Mouse (Mus musculus) heart, embryonic 14.5 days (tissue): ENCODE measurements around the gene Efna5. TPM values are rescaled to one million over a fixed set of nuclear protein-coding genes. Genes with fewer than 3 reads are reported as not detected.

Experiments
- ATAC-seq: fragments of 200-750 bp; cut with Nextera tagmentation; 2 replicates; pipeline ENCODE4 v1.8.0; 2017; ENCODE audit warnings: low read depth, moderate TSS enrichment; ENCODE audit not compliant: insufficient number of reproducible peaks, insufficient read depth, low FRiP score
- H3K27ac ChIP-seq, 2 experiments: fragments of 200-500 bp in 1 of 2; fragments of 300-500 bp in 1 of 2; sonication (generic) in 1 of 2; replicated peaks in 1 of 2; 2 replicates each; pipeline ENCODE4 v1.5.1; 2012 to 2014; ENCODE audit warnings: low read depth in 2 of 2, low read length in 2 of 2, control low read depth in 1 of 2, mild to moderate bottlenecking in 1 of 2, mixed read lengths in 1 of 2; ENCODE audit not compliant: control insufficient read depth in 1 of 2, insufficient read depth in 1 of 2
- H3K27me3 ChIP-seq: fragments of 300-500 bp; sonication (generic); 2 replicates; pipeline ENCODE4 v1.6.1; 2014; ENCODE audit warnings: mild to moderate bottlenecking, low read length, control low read depth; ENCODE audit not compliant: control insufficient read depth, insufficient read depth
- H3K36me3 ChIP-seq: fragments of 300-500 bp; sonication (generic); 2 replicates; pipeline ENCODE4 v1.6.1; 2014; ENCODE audit warnings: mild to moderate bottlenecking, control low read depth, low read length, mixed read lengths; ENCODE audit not compliant: control insufficient read depth, insufficient read depth
- H3K4me1 ChIP-seq, 2 experiments: fragments of 200-500 bp in 1 of 2; fragments of 300-500 bp in 1 of 2; sonication (generic) in 1 of 2; 2 replicates each; pipeline ENCODE4 v1.6.1; 2012 to 2014; ENCODE audit warnings: low read length in 2 of 2, control low read depth in 1 of 2, mixed read lengths in 1 of 2; ENCODE audit not compliant: control insufficient read depth in 2 of 2, insufficient read depth in 2 of 2
- H3K4me2 ChIP-seq: fragments of 300-500 bp; sonication (generic); 2 replicates; pipeline ENCODE4 v1.6.1; 2014; ENCODE audit warnings: mild to moderate bottlenecking, low read length
- H3K4me3 ChIP-seq, 2 experiments: fragments of 200-500 bp in 1 of 2; fragments of 300-500 bp in 1 of 2; sonication (generic) in 1 of 2; 2 replicates each; pipeline ENCODE4 v1.5.1; 2012 to 2014; ENCODE audit warnings: low read length in 2 of 2, mild to moderate bottlenecking in 2 of 2, control low read depth in 1 of 2, low read depth in 1 of 2, moderate library complexity in 1 of 2; ENCODE audit not compliant: control insufficient read depth in 1 of 2, insufficient read depth in 1 of 2
- H3K9ac ChIP-seq: fragments of 300-500 bp; sonication (generic); 2 replicates; pipeline ENCODE4 v1.6.1; 2014; ENCODE audit warnings: mild to moderate bottlenecking, low read length
- H3K9me3 ChIP-seq: fragments of 300-500 bp; sonication (generic); 2 replicates; pipeline ENCODE4 v1.6.1; 2016; ENCODE audit warnings: low read length, control low read depth; ENCODE audit not compliant: control insufficient read depth
- WGBS: fragments of 180-500 bp; shearing (Covaris S2); extraction: QIAGEN DNeasy Blood & Tissue Kit; methylation state at CpG from one replicate; pipeline ENCODE4 v1.1.7; 2014; 5-methylcytosine and 5-hydroxymethylcytosine counted together
- polyA plus RNA-seq: library from polyadenylated mRNA; unstranded; fragments of >200 nt; fragmentation: Nextera tagmentation; extraction: Ambion mirVana; gene quantifications from 2 replicates; pipeline ENCODE4 v1.2.1, GENCODE M21; 2014

Efna5 gene
- polyA plus RNA-seq, 1 experiment from 2014 or later, result 26.4 TPM

DNA sequence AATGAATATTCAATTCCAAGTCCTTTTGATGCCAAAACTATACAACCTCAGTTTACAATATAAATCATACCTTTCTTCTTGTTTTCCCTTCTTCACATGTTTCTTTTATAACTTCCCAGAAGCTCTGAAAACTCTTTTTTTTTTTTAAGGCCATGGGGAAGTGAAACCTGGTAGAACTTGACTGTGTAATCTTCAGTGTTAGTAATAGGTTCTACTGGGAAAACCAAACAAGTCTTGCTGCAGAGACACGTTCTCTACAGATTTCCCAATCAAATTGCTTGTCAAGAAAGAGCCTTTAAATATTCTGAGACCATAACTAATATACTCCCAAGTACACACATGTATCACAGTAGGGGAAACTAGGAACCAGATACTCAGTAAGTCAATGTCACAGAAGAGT, 253.6 kb downstream of the Efna5 start:
- H3K9me3 ChIP-seq, result no peaks in the 10 kb centered on the region
- H3K27me3 ChIP-seq, result no peaks in the 10 kb centered on the region
- no peak overlapping the region for H3K9ac ChIP-seq
- H3K4me1 ChIP-seq, result no peaks in the 10 kb centered on the region
- no peak overlapping the region for H3K27ac ChIP-seq
- H3K4me3 ChIP-seq, result no peak overlapping the region
- WGBS, result 83% methylated on average over 1 of the region's 1 CpGs
- no peak overlapping the region for H3K4me2 ChIP-seq
- no peak for ATAC-seq
- no peaks in the 10 kb centered on the region for H3K36me3 ChIP-seq

DNA sequence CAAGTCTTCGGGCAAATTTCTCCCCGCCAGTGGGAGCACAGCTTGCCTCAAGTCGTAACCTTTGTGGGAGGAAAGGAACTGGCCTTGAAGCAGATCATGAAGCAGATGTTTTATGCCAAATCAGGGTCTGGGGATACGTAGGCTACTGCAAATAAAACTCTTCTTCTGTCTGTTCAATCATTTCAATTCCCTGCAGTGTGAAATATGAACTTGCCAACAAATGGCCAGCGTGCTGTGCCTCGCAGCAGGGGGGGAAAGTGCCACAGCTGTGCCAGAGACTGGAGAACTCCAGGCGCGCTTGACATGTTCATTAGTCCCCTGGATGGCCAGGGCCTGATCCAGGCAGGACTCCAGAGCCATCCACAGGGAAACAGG, 255.5 kb downstream of the Efna5 start:
- ATAC-seq, result no peak
- no peak overlapping the region for H3K9ac ChIP-seq
- no peaks in the 10 kb centered on the region for H3K4me1 ChIP-seq
- no peaks in the 10 kb centered on the region for H3K36me3 ChIP-seq
- no peaks in the 10 kb centered on the region for H3K9me3 ChIP-seq
- H3K4me2 ChIP-seq, result no peak overlapping the region
- H3K27me3 ChIP-seq, result no peaks in the 10 kb centered on the region
- whole genome bisulfite sequencing, result 77% methylated on average over 8 of the region's 8 CpGs
- H3K4me3 ChIP-seq, result no peak overlapping the region
- no peak overlapping the region for H3K27ac ChIP-seq

DNA sequence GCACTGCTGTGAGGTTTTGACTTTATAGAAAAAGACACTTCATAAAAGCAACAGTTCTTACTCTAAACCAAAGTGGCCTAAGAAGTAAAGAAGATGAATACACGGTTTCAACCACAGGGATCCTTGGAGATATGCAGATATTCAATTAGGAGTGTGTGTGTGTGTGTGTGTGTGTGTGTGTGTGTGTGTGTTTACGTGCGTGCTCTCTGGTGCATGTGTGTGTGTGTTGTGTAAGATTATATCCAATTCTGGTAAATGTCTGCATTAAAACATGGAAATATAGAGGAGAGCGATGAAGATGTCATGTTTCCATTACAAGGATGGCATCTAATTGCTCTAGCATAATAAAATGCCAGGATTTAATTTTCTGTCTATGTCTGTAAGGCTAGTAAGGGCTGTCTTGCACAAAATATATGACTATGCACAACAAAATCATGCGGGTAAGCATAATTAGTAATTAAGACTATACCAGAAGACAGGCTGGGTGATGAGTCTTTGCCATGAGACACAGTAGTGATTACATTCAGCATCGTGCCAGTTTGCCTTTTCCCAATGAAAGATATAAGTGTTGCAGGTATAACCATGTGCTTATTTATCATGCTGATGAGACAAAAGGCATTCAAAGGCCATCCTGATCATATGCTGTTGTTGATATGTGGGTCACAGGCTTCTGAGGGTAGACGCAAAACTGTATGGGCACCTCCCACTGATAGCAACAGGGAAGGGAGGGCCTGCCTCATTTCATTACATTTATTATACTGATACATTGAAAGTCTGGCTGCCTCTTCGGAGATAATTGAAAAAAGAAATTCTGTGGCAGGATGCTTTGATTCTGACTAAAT, 256.1 kb downstream of the Efna5 start:
- no peak overlapping the region for H3K4me3 ChIP-seq
- H3K9ac ChIP-seq, result no peak overlapping the region
- no peak overlapping the region for H3K4me2 ChIP-seq
- no peak for ATAC-seq
- 86% methylated on average over 8 of the region's 8 CpGs for WGBS
- H3K9me3 ChIP-seq, result no peaks in the 10 kb centered on the region
- no peaks in the 10 kb centered on the region for H3K4me1 ChIP-seq
- H3K27me3 ChIP-seq, result no peaks in the 10 kb centered on the region
- H3K36me3 ChIP-seq, result no peaks in the 10 kb centered on the region
- no peak overlapping the region for H3K27ac ChIP-seq

DNA sequence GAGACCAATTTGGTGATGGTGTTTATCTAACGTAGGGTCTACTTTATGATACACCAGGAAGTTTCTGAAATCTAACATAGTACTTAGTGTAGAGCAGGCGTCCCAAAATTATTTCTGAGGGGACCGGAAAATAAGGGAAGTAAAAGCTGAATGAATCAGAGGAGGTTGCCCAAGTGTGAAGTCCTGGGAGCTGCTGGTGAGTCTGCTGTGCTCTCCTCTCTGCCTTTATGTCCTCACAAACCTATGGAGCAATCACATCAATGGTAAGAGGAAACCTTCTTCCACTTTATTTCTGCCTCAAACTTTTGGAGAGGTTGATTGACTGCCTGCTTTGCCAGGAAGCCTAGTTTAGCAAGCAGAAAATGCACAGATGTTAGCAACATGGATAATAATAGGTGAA, 257.9 kb downstream of the Efna5 start:
- no peak overlapping the region for H3K27ac ChIP-seq
- H3K4me2 ChIP-seq, result no peak overlapping the region
- H3K9ac ChIP-seq, result no peak overlapping the region
- no peak overlapping the region for H3K4me3 ChIP-seq
- 88% methylated on average over 3 of the region's 3 CpGs for WGBS
- H3K9me3 ChIP-seq, result no peaks in the 10 kb centered on the region
- H3K27me3 ChIP-seq, result no peaks in the 10 kb centered on the region
- ATAC-seq, result no peak
- no peaks in the 10 kb centered on the region for H3K36me3 ChIP-seq
- H3K4me1 ChIP-seq, result no peaks in the 10 kb centered on the region

DNA sequence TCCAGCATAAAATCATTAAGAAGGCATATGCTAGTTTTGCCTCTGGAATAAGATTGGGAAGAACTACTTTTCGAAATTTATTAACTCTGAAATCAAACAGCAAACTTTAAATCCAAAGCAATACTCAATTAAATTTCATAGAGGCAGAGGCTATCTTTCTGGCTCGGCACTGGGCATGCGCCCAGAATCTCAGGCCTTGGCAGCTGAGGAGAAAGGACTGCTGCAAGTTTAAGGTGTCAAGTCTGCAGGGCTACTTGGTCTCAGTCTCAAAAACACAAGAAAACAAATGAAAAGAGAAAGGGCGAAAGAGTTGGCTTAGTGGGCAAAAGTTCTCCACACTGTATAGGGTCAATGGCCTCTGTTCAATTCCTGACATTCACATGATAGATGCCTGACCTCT, 258.6 kb downstream of the Efna5 start:
- Histone ChIP-seq H3K4me3 (no peak overlapping the region), H3K27me3 (no peaks in the 10 kb centered on the region), H3K27ac (no peak overlapping the region), H3K9me3 (no peaks in the 10 kb centered on the region), H3K4me1 (no peaks in the 10 kb centered on the region), H3K4me2 (no peak overlapping the region), H3K9ac (no peak overlapping the region), H3K36me3 (no peaks in the 10 kb centered on the region)
- 78% methylated on average over 4 of the region's 4 CpGs for WGBS
- no peak for ATAC-seq

DNA sequence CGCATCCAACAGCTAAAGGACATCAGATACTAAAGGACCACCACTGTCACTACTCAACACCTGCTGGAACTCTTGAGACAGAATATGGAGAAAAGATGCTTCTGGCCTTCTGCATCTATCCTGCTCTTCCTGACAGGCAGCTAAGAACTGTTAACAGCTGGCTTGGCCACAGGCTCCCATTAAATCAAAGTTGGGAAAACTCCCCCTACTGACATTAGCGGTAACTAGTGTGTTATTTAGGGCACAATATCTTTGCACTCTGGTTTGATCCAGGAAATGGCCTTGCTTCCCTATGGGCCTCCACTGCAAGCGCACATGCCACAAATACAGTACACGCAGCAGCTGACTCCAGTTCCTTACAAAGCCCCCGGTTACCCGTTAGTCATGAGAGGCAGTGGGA, 266.0 kb downstream of the Efna5 start:
- WGBS, result 43% methylated on average over 6 of the region's 6 CpGs

DNA sequence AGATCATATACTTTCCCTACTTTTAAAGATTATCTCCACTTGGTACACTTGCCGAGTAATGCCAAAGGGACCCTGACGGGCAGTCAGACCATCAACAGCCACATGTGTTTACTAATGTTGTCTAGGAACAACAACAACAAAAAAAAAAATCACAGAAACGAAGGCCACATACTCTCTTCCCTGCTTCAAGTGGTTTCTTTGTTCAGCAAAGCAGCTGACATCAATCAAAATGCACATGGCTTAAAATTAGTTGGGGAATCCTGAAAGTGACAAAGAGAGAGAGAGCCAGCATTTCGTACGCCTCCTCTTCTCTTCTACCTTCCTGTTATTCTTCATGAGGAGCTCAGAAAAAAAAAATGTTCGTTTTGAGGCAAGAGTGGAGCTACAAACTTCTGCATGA, 266.4 kb downstream of the Efna5 start:
- H3K4me3 ChIP-seq, result no peak overlapping the region
- H3K9ac ChIP-seq, result no peak overlapping the region
- no peaks in the 10 kb centered on the region for H3K9me3 ChIP-seq
- H3K4me1 ChIP-seq, result peaks cover 3 to 21% of the 10 kb centered on the region in 2 experiments
- 0 out of 2 replicates have a peak, but pooled peaks cover 2% of the 10 kb centered on the region for H3K36me3 ChIP-seq
- H3K4me2 ChIP-seq, result peak overlapping the region; percentile 32; the same call in 1 of the 2 replicates
- no peaks in the 10 kb centered on the region for H3K27me3 ChIP-seq
- WGBS, result 28% methylated on average over 6 of the region's 6 CpGs
- ATAC-seq, result no peak
- no peak overlapping the region for H3K27ac ChIP-seq

More for the DNA sequence above, 266.0 kb downstream of the Efna5 start:
- Histone ChIP-seq H3K9me3 (no peaks in the 10 kb centered on the region), H3K9ac (no peak overlapping the region), H3K4me1 (peaks cover 3 to 21% of the 10 kb centered on the region in 2 experiments), H3K4me3 (no peak overlapping the region), H3K27me3 (no peaks in the 10 kb centered on the region), H3K36me3 (0 out of 2 replicates have a peak, but pooled peaks cover 2% of the 10 kb centered on the region), H3K27ac (no peak overlapping the region), H3K4me2 (no peak overlapping the region)
- ATAC-seq, result no peak

DNA sequence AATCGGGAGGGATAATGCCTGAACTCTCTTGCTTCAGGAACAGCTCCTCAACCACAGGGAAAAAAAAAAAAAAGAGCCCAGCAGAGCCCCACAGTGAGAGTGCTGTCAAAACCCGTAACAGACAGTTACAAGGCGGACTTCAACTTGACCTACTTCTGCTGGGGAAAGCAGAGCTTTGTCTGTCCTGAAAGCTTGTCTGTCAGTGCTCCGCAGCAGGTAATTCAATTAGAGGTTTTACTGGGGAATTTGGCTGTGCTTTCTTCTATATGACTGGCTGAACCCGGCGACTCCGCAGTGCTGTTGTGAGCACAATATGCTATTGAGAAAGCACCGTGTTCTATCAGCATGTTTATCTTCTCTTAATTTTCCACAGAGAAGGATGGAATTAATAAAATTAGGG, 266.9 kb downstream of the Efna5 start:
- WGBS, result 42% methylated on average over 8 of the region's 8 CpGs
- H3K4me3 ChIP-seq, result no peak overlapping the region

More for the DNA sequence above, 266.9 kb downstream of the Efna5 start:
- Histone ChIP-seq H3K27ac (no peak overlapping the region), H3K9ac (no peak overlapping the region), H3K9me3 (no peaks in the 10 kb centered on the region), H3K4me1 (peaks cover 3 to 21% of the 10 kb centered on the region in 2 experiments), H3K36me3 (0 out of 2 replicates have a peak, but pooled peaks cover 2% of the 10 kb centered on the region), H3K4me2 (peak overlapping the region; percentile 32; the same call in 1 of the 2 replicates), H3K27me3 (no peaks in the 10 kb centered on the region)
- no peak for ATAC-seq
